Mouse (Mus musculus) urinary bladder, postnatal 14 days (tissue): Measurements from ENCODE around the gene Ampd3.

Source experiments
- DNase-seq: peaks from one replicate; pipeline ENCODE4 v3.0.0; 2021; ENCODE audit warnings: low spot score

Gene Ampd3

GRCm38 (mm10) chr7:110768001-110768400, at the start of gene Ampd3:
Gene Ampd3 (plus strand): TSS chr7:110768206.
- DNase-seq, result peak; percentile 40

GRCm38 (mm10) chr7:110718505-110718904, 49.5 kb upstream of the Ampd3 start:
- no peak for DNase-seq

DNA sequence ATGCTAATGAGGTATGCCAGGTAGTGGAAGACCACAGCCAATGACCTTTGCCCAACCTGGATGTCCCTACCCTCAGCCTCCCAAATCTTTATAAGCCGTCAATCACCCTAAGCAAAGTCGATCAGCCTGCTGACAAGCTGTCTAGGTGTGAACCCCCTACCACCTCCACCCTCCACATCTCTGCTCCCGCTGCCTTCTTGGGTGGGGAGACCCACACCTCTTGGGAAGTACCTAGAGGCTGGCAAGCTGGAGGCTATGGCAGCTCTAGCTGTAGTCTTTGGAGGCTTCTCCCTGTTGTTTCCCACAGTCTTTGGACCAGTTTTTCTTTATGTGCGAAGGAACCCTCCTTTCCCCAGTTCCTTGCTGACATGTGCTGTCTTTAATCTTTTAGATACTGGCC, 48.1 kb upstream of the Ampd3 start:
- DNase-seq, result no peak

DNA sequence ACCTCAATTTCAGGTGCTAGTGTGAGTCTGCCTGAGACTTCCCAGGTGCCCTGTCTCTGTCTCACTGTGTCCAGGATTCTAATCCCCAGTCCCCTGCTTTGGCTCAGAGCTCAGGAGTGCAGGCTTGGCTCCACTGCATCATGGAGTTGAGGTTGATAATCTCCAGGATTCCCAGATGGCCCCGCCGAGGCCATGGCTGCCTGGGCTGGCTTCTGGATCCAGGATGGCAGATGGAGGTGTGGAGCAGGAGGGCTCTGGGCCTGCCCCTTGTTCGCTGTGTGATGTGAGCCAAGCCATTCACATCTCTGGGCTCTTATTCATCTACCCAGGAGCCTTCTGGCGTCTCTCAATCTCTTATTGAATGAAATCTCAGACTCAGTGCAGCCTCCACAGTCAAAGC, 45.8 kb upstream of the Ampd3 start:
- DNase-seq, result no peak

DNA sequence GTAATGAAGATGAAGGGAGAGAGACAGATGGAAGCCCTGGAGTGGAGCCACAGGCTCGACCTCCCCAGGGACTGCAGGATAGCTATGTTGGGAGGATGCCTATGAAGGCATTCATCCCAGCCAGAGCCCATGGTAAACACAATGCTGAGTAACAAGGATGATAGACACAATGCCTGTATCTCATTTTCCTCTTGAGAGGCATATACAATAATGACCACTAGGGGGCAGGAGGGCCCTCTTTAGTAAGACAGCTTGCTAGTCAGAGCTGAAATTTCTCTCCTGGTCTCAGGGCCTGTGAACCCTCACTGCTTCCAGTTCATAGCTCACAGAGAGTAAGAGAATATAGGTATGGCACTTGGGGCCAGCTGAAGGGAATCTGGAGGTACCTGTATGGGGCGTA, 41.0 kb upstream of the Ampd3 start:
- peak; percentile 57 for DNase-seq

- no peak for DNase-seq
These were observed 39.1 kb upstream of the Ampd3 start for GRCm38 (mm10) chr7:110728876-110729275.

DNA sequence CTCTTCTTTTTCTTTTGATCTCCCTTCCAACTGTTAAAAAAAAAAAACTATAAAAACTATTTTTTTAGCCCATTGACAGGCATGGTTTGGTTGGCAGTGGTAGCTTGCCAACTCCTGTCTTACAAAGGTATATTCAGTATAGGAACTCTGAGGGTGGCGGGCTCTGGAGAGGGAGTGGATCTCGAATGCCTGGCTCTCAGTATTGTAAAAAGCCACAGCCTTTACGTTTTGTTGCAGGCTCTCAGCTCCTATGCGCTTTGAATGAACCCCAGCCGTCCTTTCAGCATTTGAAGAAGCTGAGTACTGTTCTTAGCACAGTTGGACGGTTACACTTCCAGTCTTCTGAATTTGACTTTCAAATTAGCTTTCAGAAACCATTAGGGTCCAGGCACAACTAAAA, 38.7 kb upstream of the Ampd3 start:
- no peak for DNase-seq

- no peak for DNase-seq
These were observed 36.7 kb upstream of the Ampd3 start for GRCm38 (mm10) chr7:110731091-110731967.

- no peak for DNase-seq
These were observed 35.9 kb upstream of the Ampd3 start for GRCm38 (mm10) chr7:110732001-110732632.

GRCm38 (mm10) chr7:110736914-110737313, 31.1 kb upstream of the Ampd3 start:
- no peak for DNase-seq

- DNase-seq, result no peak
These were observed 28.2 kb upstream of the Ampd3 start for GRCm38 (mm10) chr7:110739764-110740163.

- DNase-seq, result no peak
These were observed 27.8 kb upstream of the Ampd3 start for GRCm38 (mm10) chr7:110740188-110740587.

DNA sequence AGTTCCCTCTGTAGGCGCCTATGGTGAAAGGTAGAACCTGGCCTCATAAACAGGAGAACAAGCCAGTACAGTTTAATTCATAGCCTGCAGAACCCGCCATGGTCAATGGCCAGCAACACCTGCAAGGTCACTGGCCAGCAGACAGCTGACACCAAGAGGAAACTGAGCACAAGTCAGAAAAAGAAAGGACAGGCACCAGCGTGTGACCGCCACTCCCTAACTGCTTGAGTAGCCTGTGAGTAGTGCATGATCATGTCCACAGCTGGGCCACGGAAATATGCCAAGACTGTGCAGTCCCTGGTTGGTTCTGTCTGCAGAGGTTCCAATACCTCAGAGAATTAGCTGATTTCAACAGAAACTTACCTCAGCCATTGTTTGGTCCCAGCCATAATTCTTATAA, 26.0 kb upstream of the Ampd3 start:
- no peak for DNase-seq

GRCm38 (mm10) chr7:110746087-110746562, 21.9 kb upstream of the Ampd3 start:
- DNase-seq, result no peak

DNA sequence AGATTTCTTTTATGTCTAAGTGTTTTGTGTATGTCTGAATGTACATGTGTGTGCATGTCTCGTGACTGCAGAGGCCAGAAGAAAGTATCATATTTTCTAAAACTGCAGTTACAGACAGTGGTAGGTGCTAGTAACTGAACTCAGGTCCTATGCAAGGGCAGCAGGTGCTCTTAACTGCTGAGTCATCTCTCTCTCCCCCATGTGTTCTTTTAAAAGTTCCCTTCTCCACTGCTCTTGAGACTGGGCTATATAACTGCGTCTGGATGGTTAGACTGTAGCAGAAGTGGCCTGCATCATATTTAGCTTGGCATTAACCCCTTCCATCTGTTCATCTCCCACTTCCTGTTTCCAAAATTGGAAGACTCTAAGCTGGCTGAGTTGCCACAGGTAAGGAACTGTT, 21.2 kb upstream of the Ampd3 start:
- no peak for DNase-seq

- DNase-seq, result no peak
These were observed 17.2 kb upstream of the Ampd3 start for GRCm38 (mm10) chr7:110750834-110751233.

DNA sequence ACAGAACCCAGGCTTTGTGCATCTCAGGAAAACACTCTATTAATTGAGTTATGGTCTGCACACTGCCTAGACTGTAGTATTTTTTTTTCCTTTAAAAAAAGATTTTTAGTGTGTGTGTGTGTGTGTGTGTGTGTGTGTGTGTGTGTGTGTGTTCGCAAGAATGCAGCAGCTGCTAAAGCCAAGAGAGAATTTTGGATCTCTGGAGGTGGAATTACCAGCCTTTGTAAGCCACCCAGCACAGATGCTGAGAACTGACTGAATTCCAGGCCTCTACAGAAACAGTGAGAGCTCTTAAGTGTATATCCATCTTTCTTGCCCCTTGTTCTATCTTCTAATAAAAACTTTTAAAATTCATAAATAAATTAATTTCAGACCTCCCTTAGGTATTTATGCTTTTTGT, 16.4 kb upstream of the Ampd3 start:
- DNase-seq, result no peak

DNA sequence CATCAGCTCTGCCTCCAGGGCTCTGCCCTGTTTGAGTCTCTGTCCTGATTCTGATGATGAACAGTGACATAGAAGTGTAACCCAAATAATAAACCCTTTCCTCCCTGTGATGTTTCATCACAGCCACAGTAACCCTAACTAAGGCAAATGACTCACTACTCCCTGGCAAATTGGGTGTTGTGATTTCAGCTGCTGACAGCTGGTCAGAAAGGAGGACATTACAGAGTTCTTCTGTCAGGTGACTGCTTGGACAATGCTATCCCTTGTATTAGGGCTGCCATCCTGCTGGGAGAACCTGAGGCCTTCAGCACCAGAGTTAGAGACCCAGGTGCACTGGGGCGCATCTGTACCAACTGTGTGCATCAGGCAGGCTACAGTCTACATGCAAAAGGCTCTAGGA, 14.7 kb upstream of the Ampd3 start:
- DNase-seq, result no peak

- no peak for DNase-seq
These were observed 14.1 kb upstream of the Ampd3 start for GRCm38 (mm10) chr7:110753926-110754330.

GRCm38 (mm10) chr7:110756440-110756839, 11.6 kb upstream of the Ampd3 start:
- DNase-seq, result no peak

- DNase-seq, result no peak
These were observed 5.3 kb upstream of the Ampd3 start for GRCm38 (mm10) chr7:110762605-110763180.

- peak; percentile 48 for DNase-seq
These were observed 552 bp downstream of the Ampd3 start for GRCm38 (mm10) chr7:110768451-110769064.

- peak; percentile 41 for DNase-seq
These were observed 1.1 kb downstream of the Ampd3 start for GRCm38 (mm10) chr7:110769094-110769493.
